Mouse (Mus musculus): ENCODE measurements at regions not wholly inside any gene's neighbourhood (a gene's known extent, or its start where the extent isn't known, plus 50 kb on each side); places are given as distances from the start of the nearest gene placed in this dataset.

GRCm38 (mm10) chr16:20802724-20803123, 68.4 kb upstream of the Thpo start:
- DNase-seq (ENCODE audit: low spot score) (no peak), ATAC-seq (replicated peaks; ENCODE audit: low FRiP score) (no peak)
- Histone ChIP-seq H3K27me3 (ENCODE audit: control insufficient read depth, insufficient read depth, low read length) (no peaks in the 10 kb centered on the region), H3K9me3 (ENCODE audit: control insufficient read depth, low read length) (no peaks in the 10 kb centered on the region), H3K4me1 (replicated peaks; ENCODE audit: control insufficient read depth, insufficient read depth, low read length) (peaks cover 4% of the 10 kb centered on the region; the same call in 1 of the 2 replicates), H3K4me2 (ENCODE audit: low read depth, low read length, severe bottlenecking) (no peak overlapping the region), H3K9ac (ENCODE audit: low read length) (no peak overlapping the region), H3K27ac (ENCODE audit: low read depth, low read length) (no peak overlapping the region), H3K4me3 (ENCODE audit: low read depth, low read length) (no peak overlapping the region), H3K36me3 (ENCODE audit: control insufficient read depth, insufficient read depth, low read length) (no peaks in the 10 kb centered on the region)
- 92% methylated on average over 6 of the region's 6 CpGs for WGBS

- no peak overlapping the region for H3K4me2 ChIP-seq (ENCODE audit: low read depth, low read length, severe bottlenecking)
- WGBS, result 92% methylated on average over 3 of the region's 3 CpGs
These were observed 65.7 kb upstream of the Thpo start for GRCm38 (mm10) chr16:20800038-20800437.

DNA sequence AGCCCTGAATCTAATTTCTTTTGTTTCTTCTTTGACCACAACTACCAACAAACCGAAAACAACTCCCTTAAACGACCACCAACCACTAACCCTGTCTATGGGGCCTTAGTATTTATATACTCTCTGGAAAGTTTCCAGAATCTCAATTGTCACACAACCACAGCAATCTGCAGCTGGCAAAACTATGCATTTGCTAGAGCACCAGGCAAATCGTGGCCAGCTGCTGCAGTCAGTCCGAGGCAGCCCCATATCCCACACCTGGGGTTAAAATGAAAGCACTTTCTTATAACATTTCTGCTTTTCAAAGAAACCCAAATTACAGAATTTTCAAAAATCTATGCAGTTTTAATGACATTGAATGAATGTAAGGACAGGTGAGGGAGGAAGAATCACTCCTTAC, 63.8 kb upstream of the Thpo start:
- H3K9ac ChIP-seq (ENCODE audit: low read length), result no peak overlapping the region

More at GRCm38 (mm10) chr16:20800038-20800437, 65.7 kb upstream of the Thpo start:
- ATAC-seq (replicated peaks; ENCODE audit: low FRiP score) (no peak), DNase-seq (ENCODE audit: low spot score) (no peak)
- Histone ChIP-seq H3K4me1 (replicated peaks; ENCODE audit: control insufficient read depth, insufficient read depth, low read length) (peaks cover 2% of the 10 kb centered on the region; the same call in 1 of the 2 replicates), H3K27ac (ENCODE audit: low read depth, low read length) (no peak overlapping the region), H3K9ac (ENCODE audit: low read length) (no peak overlapping the region), H3K27me3 (ENCODE audit: control insufficient read depth, insufficient read depth, low read length) (no peaks in the 10 kb centered on the region), H3K36me3 (ENCODE audit: control insufficient read depth, insufficient read depth, low read length) (no peaks in the 10 kb centered on the region), H3K9me3 (ENCODE audit: control insufficient read depth, low read length) (no peaks in the 10 kb centered on the region), H3K4me3 (ENCODE audit: low read depth, low read length) (no peak overlapping the region)

GRCm38 (mm10) chr16:20794721-20795120, 60.4 kb upstream of the Thpo start:
- Histone ChIP-seq H3K9me3 (ENCODE audit: control insufficient read depth, low read length) (no peaks in the 10 kb centered on the region), H3K36me3 (ENCODE audit: control insufficient read depth, insufficient read depth, low read length) (no peaks in the 10 kb centered on the region), H3K27me3 (ENCODE audit: control insufficient read depth, insufficient read depth, low read length) (no peaks in the 10 kb centered on the region), H3K9ac (ENCODE audit: low read length) (no peak overlapping the region), H3K4me2 (ENCODE audit: low read depth, low read length, severe bottlenecking) (no peak overlapping the region), H3K4me1 (replicated peaks; ENCODE audit: control insufficient read depth, insufficient read depth, low read length) (no peaks in the 10 kb centered on the region), H3K4me3 (ENCODE audit: low read depth, low read length) (no peak overlapping the region), H3K27ac (ENCODE audit: low read depth, low read length) (no peak overlapping the region)
- DNase-seq (ENCODE audit: low spot score), result no peak
- 82% methylated on average over 1 of the region's 1 CpGs for WGBS
- ATAC-seq (replicated peaks; ENCODE audit: low FRiP score), result no peak

More for the DNA sequence above, 63.8 kb upstream of the Thpo start:
- no peaks in the 10 kb centered on the region for H3K36me3 ChIP-seq (ENCODE audit: control insufficient read depth, insufficient read depth, low read length)
- H3K4me2 ChIP-seq (ENCODE audit: low read depth, low read length, severe bottlenecking), result no peak overlapping the region
- no peaks in the 10 kb centered on the region for H3K4me1 ChIP-seq (replicated peaks; ENCODE audit: control insufficient read depth, insufficient read depth, low read length)
- WGBS, result 84% methylated on average over 4 of the region's 4 CpGs
- no peak overlapping the region for H3K4me3 ChIP-seq (ENCODE audit: low read depth, low read length)
- ATAC-seq (replicated peaks; ENCODE audit: low FRiP score) (no peak), DNase-seq (ENCODE audit: low spot score) (no peak)
- H3K27me3 ChIP-seq (ENCODE audit: control insufficient read depth, insufficient read depth, low read length), result no peaks in the 10 kb centered on the region
- H3K9me3 ChIP-seq (ENCODE audit: control insufficient read depth, low read length), result no peaks in the 10 kb centered on the region
- H3K27ac ChIP-seq (ENCODE audit: low read depth, low read length), result no peak overlapping the region
